Mouse (Mus musculus) liver, embryonic 12.5 days (tissue): Measurements from ENCODE around the gene Pter. TPM values are rescaled to one million over a fixed set of nuclear protein-coding genes. Genes with fewer than 3 reads are reported as not detected.

Experiments used
- ATAC-seq: fragments of 200-750 bp; cut with Nextera tagmentation; 2 replicates; pipeline ENCODE4 v1.8.0; 2017; ENCODE audit warnings: moderate number of reproducible peaks, mild to moderate bottlenecking, moderate library complexity
- H3K27ac ChIP-seq: fragments of 300-500 bp; sonication (generic); 2 replicates; pipeline ENCODE4 v1.5.1; 2016; ENCODE audit warnings: mild to moderate bottlenecking
- H3K27me3 ChIP-seq: fragments of 300-500 bp; sonication (generic); replicated peaks from 2 replicates; pipeline ENCODE4 v1.6.1; 2016; ENCODE audit warnings: mild to moderate bottlenecking, moderate library complexity
- H3K36me3 ChIP-seq: fragments of 300-500 bp; sonication (generic); 2 replicates; pipeline ENCODE4 v1.6.1; 2016; ENCODE audit warnings: mild to moderate bottlenecking, moderate library complexity
- H3K4me1 ChIP-seq: fragments of 300-500 bp; sonication (generic); 2 replicates; pipeline ENCODE4 v1.6.1; 2016
- H3K4me2 ChIP-seq: fragments of 300-500 bp; sonication (generic); 2 replicates; pipeline ENCODE4 v1.6.1; 2016; ENCODE audit warnings: mild to moderate bottlenecking, moderate library complexity
- H3K4me3 ChIP-seq: fragments of 300-500 bp; sonication (generic); 2 replicates; pipeline ENCODE4 v1.5.1; 2016; ENCODE audit warnings: mild to moderate bottlenecking, moderate library complexity
- H3K9ac ChIP-seq: fragments of 300-500 bp; sonication (generic); 2 replicates; pipeline ENCODE4 v1.6.1; 2016; ENCODE audit warnings: mild to moderate bottlenecking, moderate library complexity
- H3K9me3 ChIP-seq: fragments of 300-500 bp; sonication (generic); replicated peaks from 2 replicates; pipeline ENCODE4 v1.6.1; 2016; ENCODE audit warnings: mild to moderate bottlenecking, moderate library complexity
- WGBS: fragments of 180-500 bp; shearing (Covaris S2); methylation state at CpG from one replicate; pipeline ENCODE4 v1.1.7; 2016; ENCODE audit not compliant: insufficient replicate concordance; 5-methylcytosine and 5-hydroxymethylcytosine counted together
- polyA plus RNA-seq: library from polyadenylated mRNA; unstranded; fragments of >200 nt; fragmentation: Nextera tagmentation; extraction: Ambion mirVana; gene quantifications from 2 replicates; pipeline ENCODE4 v1.2.1, GENCODE M21; 2016

Pter gene
- polyA plus RNA-seq, 1 experiment from 2014 or later = 27.7 TPM

DNA sequence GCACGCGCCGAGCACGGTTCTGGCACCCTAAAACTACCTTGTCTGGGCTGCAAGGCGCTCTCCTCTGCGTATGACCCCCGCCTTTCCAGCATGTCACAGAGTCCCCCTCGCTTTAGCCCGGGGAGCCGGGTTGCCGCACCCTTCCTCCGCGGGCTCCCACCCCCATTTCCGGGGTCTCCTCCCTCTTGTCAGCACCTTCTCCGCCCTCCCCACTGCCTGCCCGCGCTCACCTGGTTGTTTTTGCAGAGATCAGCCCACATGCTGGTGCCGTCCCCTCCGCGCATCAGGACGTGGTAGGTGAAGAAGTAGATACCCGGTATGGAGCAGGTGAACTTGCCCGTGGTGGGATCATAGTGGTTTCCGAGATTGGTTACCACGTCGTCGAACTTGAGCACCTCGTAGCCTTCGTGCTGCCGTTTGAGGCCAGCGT is 86.2 kb downstream of the Pter start:
- H3K27me3 ChIP-seq = peaks cover 59% of the 10 kb centered on the region
- 4% methylated on average over 31 of the region's 31 CpGs for WGBS
- no peaks in the 10 kb centered on the region for H3K36me3 ChIP-seq
- 0 out of 2 replicates have a peak, but pooled peaks have one; percentile 15 for ATAC-seq
- no peaks in the 10 kb centered on the region for H3K9me3 ChIP-seq
- H3K9ac ChIP-seq = no peak overlapping the region
- H3K4me2 ChIP-seq = peak overlapping the region; percentile 66
- H3K27ac ChIP-seq = no peak overlapping the region
- peaks cover 23% of the 10 kb centered on the region for H3K4me1 ChIP-seq
- peak overlapping the region; percentile 47 for H3K4me3 ChIP-seq

DNA sequence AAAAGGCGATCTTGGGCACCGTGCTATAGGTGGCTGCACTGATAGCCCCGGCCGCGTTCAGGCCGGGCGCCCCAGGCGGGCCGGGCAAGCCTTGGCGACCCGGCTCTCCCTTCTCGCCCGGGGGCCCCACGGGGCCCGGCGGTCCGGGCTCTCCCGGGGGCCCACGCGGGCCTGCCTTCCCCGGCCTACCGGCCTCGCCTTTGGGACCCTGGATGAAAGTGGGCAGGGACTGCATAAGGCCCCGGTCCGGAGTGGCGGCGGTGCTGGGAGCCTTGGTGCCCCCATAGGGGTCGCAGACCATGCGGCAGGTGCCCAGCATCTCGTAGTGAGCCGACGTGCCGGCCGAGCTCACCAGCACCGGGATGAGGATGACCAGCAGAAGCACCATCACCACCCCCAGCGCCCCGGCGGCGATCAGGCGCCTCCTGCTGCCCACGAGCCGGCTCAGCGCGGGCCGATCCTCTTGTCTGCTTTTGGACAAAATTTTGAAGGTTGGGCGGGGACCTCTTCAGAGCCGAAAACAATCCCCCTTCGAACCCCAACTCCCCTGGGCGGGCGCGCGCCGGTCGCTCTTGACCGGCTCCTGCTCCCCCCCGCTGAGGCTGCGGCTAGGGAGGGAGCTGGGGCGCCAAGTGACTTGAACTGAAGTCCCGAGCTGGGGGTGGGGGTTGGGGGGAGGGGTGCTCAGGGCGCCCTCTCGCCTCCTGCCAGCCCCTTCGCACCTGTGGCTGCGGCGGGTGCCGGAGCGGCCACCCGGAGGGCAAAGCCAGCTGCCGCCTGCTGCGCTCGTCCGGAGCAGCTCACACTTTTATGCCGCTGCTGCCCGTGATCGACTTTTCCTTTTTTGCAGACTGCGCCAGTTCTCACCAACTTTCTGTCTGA is 86.9 kb downstream of the Pter start:
- Histone ChIP-seq H3K9me3 (no peaks in the 10 kb centered on the region), H3K27me3 (peaks cover 59% of the 10 kb centered on the region), H3K27ac (no peak overlapping the region), H3K4me3 (peak overlapping the region; percentile 47), H3K4me2 (peak overlapping the region; percentile 66), H3K4me1 (peaks cover 23% of the 10 kb centered on the region), H3K36me3 (no peaks in the 10 kb centered on the region), H3K9ac (no peak overlapping the region)
- 1% methylated on average over 70 of the region's 75 CpGs for WGBS
- peak; percentile 44; the same call in 1 of the 2 replicates for ATAC-seq

DNA sequence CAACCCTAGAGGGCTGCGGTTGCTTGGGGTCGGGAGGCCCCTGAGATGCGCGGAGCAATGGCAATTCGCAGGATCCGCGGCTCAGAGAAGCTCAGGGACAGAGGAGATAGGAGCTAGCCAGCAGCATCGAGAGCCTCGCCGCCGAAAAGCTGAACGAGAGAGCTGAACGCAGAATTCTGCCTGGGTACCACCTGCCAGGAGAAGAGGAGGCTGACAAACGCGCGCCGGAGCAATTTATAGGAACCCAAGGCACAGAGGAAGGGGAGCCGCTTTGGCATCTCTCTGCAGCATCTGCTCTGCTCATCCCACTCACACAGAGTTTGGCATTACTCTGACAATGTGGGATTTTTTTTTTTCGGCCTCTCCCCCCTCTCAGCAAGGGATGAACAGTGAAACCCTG is 87.6 kb downstream of the Pter start, which contains the start of gene C1ql3:
TSS of gene C1ql3 (minus strand) at position 335 of the 400 bp plus-strand sequence.
- Histone ChIP-seq H3K27ac (no peak within 1 kb of the TSS), H3K36me3 (no peaks in the 10 kb centered on the region), H3K4me1 (peaks cover 23% of the 10 kb centered on the region), H3K9ac (no peak within 1 kb of the TSS), H3K27me3 (peaks cover 59% of the 10 kb centered on the region), H3K9me3 (no peaks in the 10 kb centered on the region), H3K4me2 (peak within 1 kb of the TSS; percentile 66), H3K4me3 (peak within 1 kb of the TSS; percentile 47)
- ATAC-seq = no peak
- WGBS = 2% methylated on average over 19 of the region's 19 CpGs

GRCm38 (mm10) chr2:13011973-13012372 is 88.1 kb downstream of the Pter start:
- no peaks in the 10 kb centered on the region for H3K36me3 ChIP-seq
- H3K9ac ChIP-seq = no peak overlapping the region
- peaks cover 59% of the 10 kb centered on the region for H3K27me3 ChIP-seq
- H3K4me1 ChIP-seq = peaks cover 23% of the 10 kb centered on the region
- no peaks in the 10 kb centered on the region for H3K9me3 ChIP-seq
- H3K4me2 ChIP-seq = 0 out of 2 replicates have a peak overlapping the region, but pooled peaks have one; percentile 66
- no peak overlapping the region for H3K27ac ChIP-seq
- 34% methylated on average over 3 of the region's 3 CpGs for WGBS
- H3K4me3 ChIP-seq = no peak overlapping the region
- no peak for ATAC-seq

GRCm38 (mm10) chr2:13018382-13018781 is 94.5 kb downstream of the Pter start:
- no peak overlapping the region for H3K27ac ChIP-seq
- no peaks in the 10 kb centered on the region for H3K4me1 ChIP-seq
- no peak overlapping the region for H3K4me2 ChIP-seq
- no peaks in the 10 kb centered on the region for H3K9me3 ChIP-seq
- peaks cover 11% of the 10 kb centered on the region for H3K27me3 ChIP-seq
- ATAC-seq = no peak
- H3K4me3 ChIP-seq = no peak overlapping the region
- WGBS = 37% methylated on average over 5 of the region's 5 CpGs
- H3K9ac ChIP-seq = no peak overlapping the region
- H3K36me3 ChIP-seq = no peaks in the 10 kb centered on the region

GRCm38 (mm10) chr2:13018861-13019260 is 95.0 kb downstream of the Pter start:
- Histone ChIP-seq H3K4me2 (no peak overlapping the region), H3K36me3 (no peaks in the 10 kb centered on the region), H3K27ac (no peak overlapping the region), H3K9ac (no peak overlapping the region), H3K4me1 (no peaks in the 10 kb centered on the region), H3K4me3 (no peak overlapping the region), H3K9me3 (no peaks in the 10 kb centered on the region), H3K27me3 (peaks cover 6% of the 10 kb centered on the region)
- 60% methylated on average over 1 of the region's 1 CpGs for WGBS
- ATAC-seq = no peak

DNA sequence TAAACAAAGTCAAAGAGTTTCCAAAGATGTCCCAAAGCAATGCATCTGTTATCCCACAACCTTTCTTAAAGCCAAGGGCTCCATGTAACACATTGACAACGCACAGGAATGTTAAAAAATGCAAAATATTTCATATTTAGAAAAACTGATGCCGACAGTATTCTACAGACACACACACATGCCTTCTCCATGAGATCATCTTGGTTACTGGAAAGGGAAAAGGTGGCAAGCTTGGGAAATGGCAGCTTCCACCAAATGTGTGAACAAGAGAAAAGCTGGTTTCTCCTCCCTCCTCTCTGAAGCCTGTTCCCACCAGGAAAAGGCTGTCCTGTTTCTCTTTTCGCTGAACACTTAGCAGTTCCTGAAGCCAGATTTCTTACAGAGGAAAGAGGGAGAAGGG is 114.9 kb downstream of the Pter start:
- WGBS = 46% methylated on average over 3 of the region's 3 CpGs
- H3K4me2 ChIP-seq = no peak overlapping the region
- no peaks in the 10 kb centered on the region for H3K27me3 ChIP-seq
- no peaks in the 10 kb centered on the region for H3K36me3 ChIP-seq
- peaks cover 9% of the 10 kb centered on the region for H3K4me1 ChIP-seq
- no peaks in the 10 kb centered on the region for H3K9me3 ChIP-seq
- H3K9ac ChIP-seq = no peak overlapping the region
- no peak overlapping the region for H3K4me3 ChIP-seq
- ATAC-seq = no peak
- H3K27ac ChIP-seq = no peak overlapping the region

- no peak overlapping the region for H3K27ac ChIP-seq
- H3K27me3 ChIP-seq = no peaks in the 10 kb centered on the region
- no peak overlapping the region for H3K4me3 ChIP-seq
- no peak overlapping the region for H3K9ac ChIP-seq
- peaks cover 19% of the 10 kb centered on the region for H3K4me1 ChIP-seq
- no peaks in the 10 kb centered on the region for H3K36me3 ChIP-seq
- no peaks in the 10 kb centered on the region for H3K9me3 ChIP-seq
- no peak overlapping the region for H3K4me2 ChIP-seq
- no peak for ATAC-seq
- WGBS = 71% methylated on average over 4 of the region's 4 CpGs
These were observed 115.9 kb downstream of the Pter start for GRCm38 (mm10) chr2:13039785-13040184.

- Histone ChIP-seq H3K27me3 (no peaks in the 10 kb centered on the region), H3K36me3 (no peaks in the 10 kb centered on the region), H3K4me1 (peaks cover 39% of the 10 kb centered on the region), H3K4me2 (peak overlapping the region; percentile 52), H3K9me3 (no peaks in the 10 kb centered on the region), H3K27ac (peak overlapping the region; percentile 71; the same call in 1 of the 2 replicates), H3K4me3 (no peak overlapping the region), H3K9ac (no peak overlapping the region)
- WGBS = 54% methylated on average over 4 of the region's 4 CpGs
- peak; percentile 100 for ATAC-seq
These were observed 120.7 kb downstream of the Pter start for GRCm38 (mm10) chr2:13044555-13044954.

GRCm38 (mm10) chr2:13048649-13049048 is 124.8 kb downstream of the Pter start:
- Histone ChIP-seq H3K9ac (no peak overlapping the region), H3K4me1 (peaks cover 34% of the 10 kb centered on the region), H3K4me2 (no peak overlapping the region), H3K27ac (no peak overlapping the region), H3K36me3 (no peaks in the 10 kb centered on the region), H3K4me3 (no peak overlapping the region), H3K27me3 (no peaks in the 10 kb centered on the region), H3K9me3 (no peaks in the 10 kb centered on the region)
- no peak for ATAC-seq
- 70% methylated on average over 6 of the region's 6 CpGs for WGBS
